Mouse (Mus musculus) kidney, embryonic 15.5 days (tissue): ENCODE data around the gene Kcnj14. TPM values are rescaled to one million over a fixed set of nuclear protein-coding genes. Genes with fewer than 3 reads are reported as not detected.

Source experiments
- ATAC-seq: fragments of 200-750 bp; cut with Nextera tagmentation; replicated peaks from 2 replicates; pipeline ENCODE4 v1.8.0; 2017; ENCODE audit warnings: moderate TSS enrichment; ENCODE audit not compliant: low FRiP score
- H3K27ac ChIP-seq: fragments of 300-500 bp; sonication (generic); 2 replicates; pipeline ENCODE4 v1.5.1; 2015; ENCODE audit warnings: mild to moderate bottlenecking, inconsistent platforms
- H3K27me3 ChIP-seq: fragments of 300-500 bp; sonication (generic); 2 replicates; pipeline ENCODE4 v1.6.1; 2015; ENCODE audit warnings: inconsistent platforms
- H3K36me3 ChIP-seq: fragments of 300-500 bp; sonication (generic); 2 replicates; pipeline ENCODE4 v1.6.1; 2015; ENCODE audit warnings: inconsistent platforms
- H3K4me1 ChIP-seq: fragments of 300-500 bp; sonication (generic); 2 replicates; pipeline ENCODE4 v1.6.1; 2015; ENCODE audit warnings: inconsistent platforms
- H3K4me2 ChIP-seq: fragments of 300-500 bp; sonication (generic); 2 replicates; pipeline ENCODE4 v1.6.1; 2015; ENCODE audit warnings: moderate library complexity, mild to moderate bottlenecking, inconsistent platforms
- H3K4me3 ChIP-seq: fragments of 300-500 bp; sonication (generic); replicated peaks from 2 replicates; pipeline ENCODE4 v1.5.1; 2015; ENCODE audit warnings: mild to moderate bottlenecking, inconsistent platforms
- H3K9ac ChIP-seq: fragments of 300-500 bp; sonication (generic); 2 replicates; pipeline ENCODE4 v1.6.1; 2015; ENCODE audit warnings: mild to moderate bottlenecking, inconsistent platforms
- H3K9me3 ChIP-seq: fragments of 300-500 bp; sonication (generic); replicated peaks from 2 replicates; pipeline ENCODE4 v1.6.1; 2016; ENCODE audit warnings: inconsistent platforms
- WGBS: fragments of 180-500 bp; shearing (Covaris S2); methylation state at CpG from one replicate; pipeline ENCODE4 v1.1.7; 2015; ENCODE audit warnings: mixed read lengths; 5-methylcytosine and 5-hydroxymethylcytosine counted together
- polyA plus RNA-seq: library from polyadenylated mRNA; unstranded; fragments of >200 nt; fragmentation: Nextera tagmentation; extraction: Ambion mirVana; gene quantifications from 2 replicates; pipeline ENCODE4 v1.2.1, GENCODE M21; 2015

Kcnj14 gene
- polyA plus RNA-seq, 1 experiment from 2014 or later: 1.6 TPM

DNA sequence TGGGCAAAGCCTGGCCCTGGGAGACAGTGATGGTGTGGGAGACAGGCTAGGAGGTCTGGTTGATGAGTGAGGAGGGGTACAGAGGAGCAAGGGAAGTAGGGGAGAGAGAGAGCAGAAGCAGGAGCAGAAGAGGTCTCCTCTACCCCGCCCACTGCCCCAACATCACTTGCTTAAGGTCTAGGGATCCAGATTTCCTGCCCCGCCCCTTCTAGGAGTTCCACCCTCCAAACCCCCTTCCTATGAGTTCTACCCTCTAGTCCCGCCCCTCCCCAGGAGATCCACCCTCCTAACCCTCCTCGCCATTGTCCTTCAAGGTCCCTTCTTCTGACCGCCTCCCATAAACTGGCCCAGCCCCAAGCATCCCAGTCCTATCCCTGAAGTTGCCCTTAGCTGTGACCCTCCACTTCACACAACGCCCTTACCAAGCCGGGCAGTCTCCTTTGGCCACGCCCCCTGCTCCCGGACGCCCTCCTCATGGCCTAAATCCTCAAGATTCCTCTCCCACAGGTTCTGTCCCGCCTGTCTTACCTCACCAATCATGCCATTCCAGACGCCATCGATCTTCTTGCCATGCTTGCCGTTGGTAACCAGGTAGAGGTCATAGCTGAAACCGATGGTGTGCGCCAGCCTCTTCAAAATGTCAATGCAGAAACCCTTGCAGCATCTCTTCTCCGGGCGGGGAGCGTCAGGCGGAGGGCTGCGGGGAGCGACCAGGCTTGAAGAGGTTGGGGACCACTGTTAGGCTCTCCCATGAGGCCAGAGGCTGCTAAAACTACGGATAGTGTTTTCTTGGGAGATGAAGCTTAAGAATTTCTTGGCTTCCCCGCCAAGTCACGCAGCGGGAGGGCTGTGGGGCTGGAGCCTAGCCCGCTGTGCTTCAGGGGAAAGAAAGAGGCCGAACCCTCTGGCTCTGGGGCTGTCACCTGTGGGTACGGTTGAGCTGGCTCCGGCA, 32.6 kb upstream of the Kcnj14 start:
- Histone ChIP-seq H3K27me3 (peaks cover 49% of the 10 kb centered on the region), H3K27ac (no peak overlapping the region), H3K9me3 (no peaks in the 10 kb centered on the region), H3K4me2 (peak overlapping the region; percentile 68), H3K36me3 (no peaks in the 10 kb centered on the region), H3K4me1 (peaks cover 21% of the 10 kb centered on the region), H3K9ac (peak overlapping the region; percentile 24; the same call in 1 of the 2 replicates), H3K4me3 (peak overlapping the region; percentile 40)
- WGBS: 3% methylated on average over 30 of the region's 30 CpGs
- ATAC-seq: peak; percentile 59

DNA sequence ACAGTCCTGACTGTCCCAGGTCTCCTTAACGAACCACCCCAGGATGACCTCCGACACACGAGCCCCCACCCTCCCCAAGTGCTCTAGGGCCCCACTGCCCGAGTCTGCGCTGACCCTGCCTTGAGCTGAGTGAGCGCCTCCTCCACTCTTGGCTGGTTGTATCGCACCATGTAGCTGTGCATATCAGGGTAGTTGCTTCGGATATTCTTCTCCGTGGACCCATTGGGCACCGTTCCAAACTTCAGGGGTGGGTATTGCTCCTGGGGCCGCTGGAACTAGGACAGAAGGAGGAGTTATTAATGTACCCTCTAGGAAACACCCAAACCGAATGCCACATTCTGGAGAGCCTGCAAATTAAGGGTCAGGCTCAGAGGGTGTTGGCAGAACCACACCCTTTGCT, 28.5 kb upstream of the Kcnj14 start:
- no peak overlapping the region for H3K4me2 ChIP-seq
- WGBS: 73% methylated on average over 12 of the region's 12 CpGs
- H3K9ac ChIP-seq: no peak overlapping the region
- no peak for ATAC-seq
- peaks cover 34% of the 10 kb centered on the region for H3K27me3 ChIP-seq
- H3K9me3 ChIP-seq: no peaks in the 10 kb centered on the region
- no peaks in the 10 kb centered on the region for H3K36me3 ChIP-seq
- H3K4me3 ChIP-seq: no peak overlapping the region
- peaks cover 17% of the 10 kb centered on the region for H3K4me1 ChIP-seq
- H3K27ac ChIP-seq: no peak overlapping the region

DNA sequence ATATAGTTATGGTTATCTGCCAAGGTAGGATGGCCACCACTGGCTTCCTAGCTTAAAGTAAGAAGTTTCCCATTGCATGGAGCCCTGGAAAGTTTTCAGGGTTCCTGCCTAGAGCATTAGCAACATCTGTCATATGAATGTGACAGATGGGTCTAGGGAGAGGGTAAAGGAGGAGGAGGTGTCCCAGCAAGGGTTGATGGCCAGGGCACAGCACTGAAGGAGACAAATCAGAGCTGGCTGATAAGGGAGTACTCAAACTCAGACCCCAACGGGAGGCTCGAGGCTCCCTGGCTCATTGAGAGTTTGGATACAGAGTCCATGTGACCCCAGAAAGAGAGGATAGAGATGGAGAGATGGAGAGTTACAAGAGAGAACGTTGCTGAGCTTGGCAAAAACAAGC, 26.1 kb upstream of the Kcnj14 start:
- no peaks in the 10 kb centered on the region for H3K9me3 ChIP-seq
- ATAC-seq: no peak
- no peak overlapping the region for H3K9ac ChIP-seq
- H3K4me1 ChIP-seq: no peaks in the 10 kb centered on the region
- H3K4me3 ChIP-seq: no peak overlapping the region
- no peak overlapping the region for H3K4me2 ChIP-seq
- peaks cover 15% of the 10 kb centered on the region; the same call in 1 of the 2 replicates for H3K27me3 ChIP-seq
- 69% methylated on average over 3 of the region's 3 CpGs for WGBS
- no peak overlapping the region for H3K27ac ChIP-seq
- no peaks in the 10 kb centered on the region for H3K36me3 ChIP-seq

DNA sequence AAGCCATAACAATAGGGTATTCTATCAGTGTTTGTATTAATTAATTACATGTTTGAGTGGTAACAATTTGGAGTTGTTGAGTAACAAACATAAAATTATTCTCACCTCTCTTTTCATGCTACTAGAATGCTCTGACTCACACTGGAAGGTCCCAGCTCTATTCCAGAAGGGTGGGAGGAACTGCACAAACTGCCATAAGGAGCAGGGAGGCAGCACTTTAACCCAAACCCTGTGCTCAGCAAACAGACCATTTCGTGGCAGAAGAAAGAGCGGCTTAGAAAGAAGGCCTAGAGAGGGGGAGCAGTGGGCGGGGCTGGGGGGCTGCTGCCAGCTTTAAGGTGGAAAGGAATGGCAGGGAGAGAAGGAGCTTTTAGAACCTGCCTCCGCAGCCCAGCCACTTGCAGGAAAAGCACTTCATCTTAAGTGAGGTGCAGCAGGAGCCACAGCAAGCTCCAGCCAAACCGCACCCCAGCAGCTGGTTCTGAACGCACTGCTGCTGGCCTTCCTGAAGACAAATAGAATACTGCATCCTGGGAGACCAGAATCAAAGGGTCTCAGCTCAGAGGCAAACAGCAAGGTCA, 24.0 kb upstream of the Kcnj14 start:
- WGBS: 21% methylated on average over 6 of the region's 6 CpGs

DNA sequence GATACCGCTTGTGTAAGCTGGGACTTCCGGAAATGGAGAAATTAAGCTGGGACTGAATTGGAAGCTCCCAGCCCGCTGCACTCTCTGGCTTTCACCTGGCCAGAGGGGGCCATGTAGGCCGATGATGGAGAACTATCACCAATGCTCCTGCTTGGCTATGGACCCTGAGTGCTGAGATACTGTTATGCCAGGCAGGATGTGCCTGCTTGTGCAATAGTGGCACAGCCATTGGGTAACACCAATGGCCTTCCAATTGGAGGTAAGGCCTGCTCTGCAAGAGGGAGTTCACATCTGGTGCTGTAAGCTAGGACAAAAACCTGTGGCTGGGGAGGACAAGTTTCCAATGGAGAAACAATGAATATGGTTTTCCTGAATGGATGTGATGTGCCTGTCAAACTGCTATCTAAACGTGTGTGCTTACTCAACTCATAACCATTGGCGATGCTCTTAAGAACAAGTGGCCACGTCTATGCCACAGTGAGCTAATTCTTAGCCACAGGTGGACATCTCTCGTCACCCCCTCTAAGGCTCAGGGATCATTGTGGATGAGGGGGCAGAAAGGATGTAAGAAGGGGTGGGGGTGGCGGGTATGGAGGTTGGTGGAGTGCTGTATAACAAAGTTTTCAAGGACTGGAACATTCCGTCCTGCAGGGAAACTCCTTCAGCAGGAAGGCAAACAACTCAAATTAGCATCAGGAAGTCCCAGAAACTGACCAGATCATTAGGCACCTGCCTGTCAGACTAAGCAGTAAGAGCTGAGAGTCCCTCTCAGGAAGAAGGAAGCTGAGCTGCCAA, 18.6 kb upstream of the Kcnj14 start:
- Histone ChIP-seq H3K27ac (no peak overlapping the region), H3K9ac (no peak overlapping the region), H3K9me3 (no peaks in the 10 kb centered on the region), H3K4me3 (no peak overlapping the region), H3K36me3 (no peaks in the 10 kb centered on the region), H3K4me2 (no peak overlapping the region), H3K27me3 (peaks cover 21% of the 10 kb centered on the region), H3K4me1 (no peaks in the 10 kb centered on the region)
- 89% methylated on average over 10 of the region's 10 CpGs for WGBS
- ATAC-seq: no peak

More for the DNA sequence above, 24.0 kb upstream of the Kcnj14 start:
- peaks cover 22% of the 10 kb centered on the region; the same call in 1 of the 2 replicates for H3K27me3 ChIP-seq
- ATAC-seq: no peak
- no peaks in the 10 kb centered on the region for H3K4me1 ChIP-seq
- no peaks in the 10 kb centered on the region for H3K36me3 ChIP-seq
- H3K4me2 ChIP-seq: no peak overlapping the region
- H3K27ac ChIP-seq: no peak overlapping the region
- no peaks in the 10 kb centered on the region for H3K9me3 ChIP-seq
- no peak overlapping the region for H3K4me3 ChIP-seq
- no peak overlapping the region for H3K9ac ChIP-seq

DNA sequence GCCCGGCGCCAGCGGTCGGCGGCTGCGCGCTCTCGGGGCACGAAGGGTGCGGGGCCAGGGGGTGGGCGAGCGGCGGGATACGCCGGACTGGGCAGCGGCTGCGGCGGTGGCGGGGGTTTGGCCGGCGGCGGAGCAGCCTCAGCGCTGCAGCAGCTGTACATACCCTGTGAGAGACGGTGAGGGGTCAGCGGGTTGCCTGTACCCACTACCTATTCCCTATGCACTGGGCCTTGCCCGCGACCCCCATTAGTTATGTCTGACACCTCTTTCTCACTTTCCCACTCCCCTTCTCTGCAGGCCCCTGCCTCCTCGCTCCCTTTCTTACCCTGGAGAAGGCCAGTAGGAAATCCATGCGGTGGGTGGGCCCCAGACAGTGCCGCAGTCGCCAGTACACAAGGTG, 9.3 kb upstream of the Kcnj14 start:
- ATAC-seq: no peak
- H3K9me3 ChIP-seq: no peaks in the 10 kb centered on the region
- peak overlapping the region; percentile 31; the same call in 1 of the 2 replicates for H3K9ac ChIP-seq

DNA sequence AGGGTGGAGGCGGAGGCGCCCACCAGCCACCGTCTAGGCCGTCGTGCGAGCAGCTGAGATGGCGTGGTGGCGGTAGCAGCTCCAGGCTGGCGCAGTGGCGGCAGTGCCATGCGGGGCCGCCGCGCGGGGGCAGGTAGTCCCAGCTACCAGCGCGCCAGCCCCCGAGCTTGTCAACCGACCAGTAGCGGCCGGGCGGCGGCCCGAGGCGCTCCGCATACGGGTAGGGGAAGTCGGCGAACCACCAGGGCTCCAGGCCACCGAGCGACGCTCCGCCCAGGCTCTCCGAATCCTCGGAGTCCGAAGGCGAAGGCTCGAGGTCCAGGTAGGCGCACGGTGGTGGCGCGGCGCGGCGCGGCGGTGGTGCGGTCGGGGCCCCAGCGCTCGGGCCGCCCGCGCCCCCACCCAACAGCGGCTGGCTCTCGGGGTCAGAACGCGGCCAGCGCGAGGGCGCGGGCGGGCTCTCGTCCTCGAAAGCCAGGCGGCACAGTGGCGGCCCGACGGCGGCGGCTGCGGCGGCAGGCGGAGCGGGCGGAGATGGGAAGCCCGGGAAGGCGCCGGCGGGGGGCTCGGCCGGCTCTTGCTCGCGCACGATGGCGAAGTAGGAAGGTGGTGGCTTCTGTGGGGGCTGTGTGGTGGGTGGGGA, 8.7 kb upstream of the Kcnj14 start:
- Histone ChIP-seq H3K9ac (peak overlapping the region; percentile 31; the same call in 1 of the 2 replicates), H3K9me3 (no peaks in the 10 kb centered on the region), H3K27ac (no peak overlapping the region), H3K36me3 (peaks cover 14% of the 10 kb centered on the region), H3K4me1 (peaks cover 42% of the 10 kb centered on the region), H3K4me3 (peak overlapping the region; percentile 42), H3K4me2 (peak overlapping the region; percentile 68), H3K27me3 (peaks cover 53% of the 10 kb centered on the region)
- 2% methylated on average over 61 of the region's 86 CpGs for WGBS
- no peak; the same call in 1 of the 2 replicates for ATAC-seq

More for the DNA sequence above, 9.3 kb upstream of the Kcnj14 start:
- Histone ChIP-seq H3K4me3 (peak overlapping the region; percentile 42), H3K4me2 (peak overlapping the region; percentile 68), H3K27me3 (peaks cover 53% of the 10 kb centered on the region), H3K27ac (no peak overlapping the region), H3K36me3 (peaks cover 7% of the 10 kb centered on the region), H3K4me1 (peaks cover 42% of the 10 kb centered on the region)
- WGBS: 4% methylated on average over 24 of the region's 31 CpGs

DNA sequence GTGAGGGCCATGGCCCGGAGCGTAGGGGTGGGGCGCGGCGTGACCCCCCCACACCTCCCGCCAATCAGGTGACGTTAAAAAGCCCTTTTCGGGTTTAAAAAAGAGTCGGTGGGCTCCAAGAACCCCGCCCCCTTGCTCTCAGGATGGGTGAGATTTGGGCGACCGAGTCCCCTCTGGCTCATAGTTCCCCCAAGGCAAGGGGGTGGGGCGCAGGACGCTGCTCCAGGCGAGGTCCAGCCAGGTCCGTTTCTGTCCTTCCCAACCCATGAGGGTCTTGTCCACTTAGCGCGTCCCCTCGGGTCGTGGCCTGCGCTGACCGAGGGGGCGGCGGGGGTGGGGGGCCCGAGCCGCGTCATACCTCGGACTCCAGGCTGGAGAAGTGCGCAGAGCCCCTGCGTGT, 7.8 kb upstream of the Kcnj14 start:
- WGBS: 11% methylated on average over 30 of the region's 30 CpGs
- H3K36me3 ChIP-seq: peaks cover 22% of the 10 kb centered on the region
- no peak overlapping the region for H3K27ac ChIP-seq
- no peak overlapping the region for H3K9ac ChIP-seq
- H3K27me3 ChIP-seq: peaks cover 53% of the 10 kb centered on the region
- H3K4me3 ChIP-seq: peak overlapping the region; percentile 42
- peak overlapping the region; percentile 68 for H3K4me2 ChIP-seq
- ATAC-seq: no peak; the same call in 1 of the 2 replicates
- H3K9me3 ChIP-seq: no peaks in the 10 kb centered on the region
- H3K4me1 ChIP-seq: peaks cover 42% of the 10 kb centered on the region

DNA sequence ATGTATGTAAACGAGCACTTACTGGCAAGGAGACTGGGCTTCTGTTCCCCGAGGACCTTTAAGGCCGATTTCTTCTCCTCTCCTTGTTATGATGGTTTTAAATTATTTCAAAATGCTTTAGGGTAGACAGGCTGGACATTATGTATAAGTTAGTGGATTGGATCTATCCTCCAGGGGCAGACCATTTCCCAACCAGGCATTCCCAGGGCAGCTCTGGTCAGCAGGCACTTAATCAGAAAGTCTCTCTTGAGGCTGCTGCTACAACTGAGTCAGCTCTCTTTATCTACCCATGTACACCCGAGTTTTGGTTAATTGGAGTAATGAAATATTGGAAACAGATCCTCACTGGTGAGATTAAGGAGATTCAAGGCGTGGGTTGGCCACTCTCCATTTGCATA, 6.5 kb upstream of the Kcnj14 start:
- 19% methylated on average over 5 of the region's 5 CpGs for WGBS
- H3K9me3 ChIP-seq: no peaks in the 10 kb centered on the region
- peak overlapping the region; percentile 78; the same call in 1 of the 2 replicates for H3K9ac ChIP-seq

DNA sequence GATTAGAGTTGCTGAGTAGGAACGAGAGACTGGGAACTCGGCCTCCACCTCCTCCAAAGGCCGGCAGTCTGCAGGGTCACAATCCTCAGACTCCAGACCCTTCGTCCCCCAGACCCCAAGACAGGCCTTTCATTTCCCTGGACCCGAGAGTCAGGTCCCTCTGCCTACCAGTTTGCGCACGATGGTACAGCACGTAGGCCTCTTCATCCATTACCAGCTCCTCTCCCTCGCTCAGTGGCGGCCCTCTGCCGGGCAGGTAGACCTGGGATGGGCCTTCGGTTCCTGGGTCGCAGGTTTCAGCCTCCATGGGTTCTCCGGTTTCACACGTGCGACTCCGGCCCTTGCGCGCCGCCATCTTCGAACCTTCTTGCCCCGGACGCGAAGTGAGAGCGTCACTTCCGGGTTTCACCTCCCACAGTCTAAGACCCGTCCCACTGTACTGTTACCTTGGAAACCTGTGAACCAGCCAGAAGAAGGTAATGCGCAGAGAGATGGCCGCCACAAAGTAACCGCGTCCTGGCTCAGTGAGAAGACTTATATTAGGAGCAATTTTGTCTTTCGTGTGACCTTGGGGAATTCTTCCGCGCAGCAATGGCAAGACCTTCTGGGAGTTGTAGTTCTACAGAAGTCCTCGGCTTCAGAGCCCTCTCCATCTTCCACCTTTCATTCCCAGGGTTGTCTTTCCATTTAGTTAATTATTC, 6.0 kb upstream of the Kcnj14 start, which contains the start of gene Grwd1:
Grwd1 (minus strand) TSS at position 518 of the 701 bp plus-strand sequence.
- H3K27ac ChIP-seq: peak within 1 kb of the TSS; percentile 82
- H3K4me3 ChIP-seq: peak within 1 kb of the TSS; percentile 95

More for the DNA sequence above, 6.5 kb upstream of the Kcnj14 start:
- Histone ChIP-seq H3K4me1 (peaks cover 42% of the 10 kb centered on the region), H3K27me3 (peaks cover 48% of the 10 kb centered on the region), H3K4me2 (peak overlapping the region; percentile 83), H3K36me3 (peaks cover 35% of the 10 kb centered on the region), H3K4me3 (peak overlapping the region; percentile 95), H3K27ac (peak overlapping the region; percentile 82; the same call in 1 of the 2 replicates)
- peak; percentile 14; the same call in 1 of the 2 replicates for ATAC-seq

More for the DNA sequence above, 6.0 kb upstream of the Kcnj14 start, which contains the start of gene Grwd1:
- peak; percentile 87 for ATAC-seq
- WGBS: under 1% methylated on average over 35 of the region's 35 CpGs
- peak within 1 kb of the TSS; percentile 78 for H3K9ac ChIP-seq
- H3K27me3 ChIP-seq: peaks cover 45% of the 10 kb centered on the region
- H3K9me3 ChIP-seq: no peaks in the 10 kb centered on the region
- H3K4me2 ChIP-seq: peak within 1 kb of the TSS; percentile 83
- peaks cover 42% of the 10 kb centered on the region for H3K4me1 ChIP-seq
- H3K36me3 ChIP-seq: peaks cover 40% of the 10 kb centered on the region
